ENCODE assay signal across 28 mouse cellular contexts in genomic region chr7:133623226-133623625, GRCm38 (mm10). TPM values are rescaled to one million over a fixed set of nuclear protein-coding genes. Genes with fewer than 3 reads are reported as not detected.
"Had no signal": no experiment of that assay in that cellular context is flagged by ENCODE, and none has a peak within 500 bp of the region (broad histone marks: within the 10 kb centered on the region; RNA-seq: fewer than 3 reads in every experiment).

No protein-coding gene starts in this region.

- DNase-seq: lung, adult 2 months; lung, postnatal 14 days; lung, postnatal 36 days; retina, postnatal 1 day; right cerebral cortex, adult 18-20 months; right cerebral cortex, postnatal 25 days; right cerebral cortex, postnatal 4 days; spleen, adult 18-20 months; thymus, adult 18-20 months; thymus, postnatal 14 days; thymus, postnatal 36 days had no signal

- H3K9ac ChIP-seq: lung, embryonic 15.5 days; midbrain, embryonic 13.5 days; midbrain, embryonic 15.5 days; neural tube, embryonic 12.5 days had no signal

- H3K4me2 ChIP-seq: lung, embryonic 15.5 days; midbrain, embryonic 11.5 days; midbrain, embryonic 13.5 days; midbrain, embryonic 15.5 days; neural tube, embryonic 12.5 days had no signal

- H3K27me3 ChIP-seq: lung, embryonic 15.5 days; midbrain, embryonic 13.5 days; midbrain, embryonic 15.5 days; neural tube, embryonic 12.5 days had no signal

- H3K4me3 ChIP-seq: lung, embryonic 15.5 days; megakaryocyte, embryonic 14.5 days; midbrain, embryonic 13.5 days; midbrain, embryonic 15.5 days; neural tube, embryonic 12.5 days had no signal

- H3K9me3 ChIP-seq: lung, embryonic 15.5 days; megakaryocyte, embryonic 14.5 days; midbrain, embryonic 13.5 days; midbrain, embryonic 15.5 days; neural tube, embryonic 12.5 days had no signal

- H3K27ac ChIP-seq: lung, embryonic 15.5 days; macrophage; midbrain, embryonic 13.5 days; midbrain, embryonic 15.5 days; neural tube, embryonic 12.5 days had no signal

- H3K36me3 ChIP-seq: lung, embryonic 15.5 days; midbrain, embryonic 13.5 days; midbrain, embryonic 15.5 days; neural tube, embryonic 12.5 days had no signal

- H3K4me1 ChIP-seq: megakaryocyte, embryonic 14.5 days; neural tube, embryonic 12.5 days had no signal

- ATAC-seq: lung, postnatal 0 days; midbrain, embryonic 13.5 days; midbrain, embryonic 15.5 days had no signal

RNA-seq across cellular contexts. Expression of gene Tex36, which starts 21.3 kb away (rescaled TPM):
- total RNA-seq: megakaryocyte progenitor cell, adult 5-6 weeks; midbrain, postnatal 0 days; monocyte, adult 5-6 weeks; neutrophil, adult 5-6 weeks had no signal
- polyA plus RNA-seq: lung, adult 2 months; lung, embryonic 15.5 days; lung, postnatal 0 days; macrophage; midbrain, embryonic 11.5 days; midbrain, embryonic 15.5 days; neural tube, embryonic 12.5 days; neural tube, embryonic 14.5 days; small intestine, adult 2 months; stomach, embryonic 14.5 days; stomach, embryonic 16.5 days; thymus, postnatal 0 days had no signal

RNA-seq across cellular contexts. Expression of gene Mmp21, which starts 56.6 kb away (rescaled TPM):
- total RNA-seq: megakaryocyte progenitor cell, adult 5-6 weeks; midbrain, postnatal 0 days; monocyte, adult 5-6 weeks; neutrophil, adult 5-6 weeks had no signal
- polyA plus RNA-seq: lung, adult 2 months; lung, postnatal 0 days; macrophage; midbrain, embryonic 11.5 days; midbrain, postnatal 0 days; neural tube, embryonic 12.5 days; small intestine, adult 2 months; stomach, embryonic 14.5 days had no signal
